8 mouse cellular contexts compared by ENCODE assay signal in the genomic region with DNA sequence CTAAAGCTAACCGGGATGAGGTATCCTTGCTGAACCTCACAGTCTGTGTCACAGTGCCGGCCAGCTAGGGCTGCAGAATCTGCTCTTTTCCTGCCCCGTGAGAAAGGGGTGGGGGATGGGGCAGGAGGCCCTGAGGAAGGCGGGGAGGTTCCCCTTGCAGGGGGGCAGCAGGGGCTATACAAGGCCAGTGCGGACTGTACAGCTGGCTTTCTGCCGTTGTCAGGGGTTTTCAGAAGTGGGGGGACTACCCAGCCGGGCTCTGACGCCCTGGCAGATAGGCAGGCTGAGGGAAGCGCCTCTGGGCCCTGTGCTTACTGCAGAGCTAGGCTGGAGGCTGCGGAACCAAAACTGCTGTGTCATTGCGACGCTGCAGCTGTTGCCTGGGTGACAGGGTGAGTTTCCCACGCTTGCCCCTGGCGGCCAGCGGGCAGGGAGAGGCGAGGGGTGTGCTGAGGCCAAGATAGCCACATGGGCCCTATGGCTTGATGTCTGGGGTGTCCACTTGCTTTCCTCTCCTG.
A peak's percentile ranks its signal among the peaks of the same experiment; 100 is the strongest.
DNase-seq lines count a peak whose midpoint lies in the region; ATAC-seq and TF ChIP-seq lines count a peak whose summit lies in the region.

No protein-coding gene starts in this region.

- H3K4me2 ChIP-seq in heart, embryonic 11.5 days: peak overlapping the region; percentile 42
- H3K4me2 ChIP-seq in kidney, embryonic 16.5 days (replicated peaks; ENCODE audit: low read depth, low read length): peak overlapping the region; percentile 35
- H3K4me2 ChIP-seq in midbrain, postnatal 0 days (ENCODE audit: low read depth, low read length, poor library complexity, severe bottlenecking): peak overlapping the region; percentile 33; the same call in 1 of the 2 replicates

- peak overlapping the region; percentile 4 for H3K4me3 ChIP-seq in erythroblast, embryonic 14.5 days (replicated peaks)
- H3K4me3 ChIP-seq in heart, embryonic 11.5 days (ENCODE audit: low read depth, low read length): no peak overlapping the region
- 0 out of 2 replicates have a peak overlapping the region, but pooled peaks have one; percentile 3 for H3K4me3 ChIP-seq in kidney, embryonic 16.5 days (ENCODE audit: low read length)
- H3K4me3 ChIP-seq in midbrain, postnatal 0 days (ENCODE audit: low read depth, low read length): no peak overlapping the region

- ATAC-seq in heart, embryonic 11.5 days (replicated peaks; ENCODE audit: insufficient number of reproducible peaks, low FRiP score, low TSS enrichment): peak; percentile 76
- peak; percentile 52 for ATAC-seq in kidney, embryonic 16.5 days (ENCODE audit: low FRiP score, low TSS enrichment)
- peak; percentile 79 for ATAC-seq in midbrain, postnatal 0 days (ENCODE audit: low FRiP score)

- peaks cover 30% of the 10 kb centered on the region for H3K4me1 ChIP-seq in erythroblast, embryonic 14.5 days (ENCODE audit: control insufficient read depth)
- peaks cover 25% of the 10 kb centered on the region for H3K4me1 ChIP-seq in heart, embryonic 11.5 days (ENCODE audit: control insufficient read depth, insufficient read depth, low read length)
- H3K4me1 ChIP-seq in kidney, embryonic 16.5 days (ENCODE audit: insufficient read depth, low read length): peaks cover 43% of the 10 kb centered on the region
- peaks cover 16% of the 10 kb centered on the region for H3K4me1 ChIP-seq in midbrain, postnatal 0 days (ENCODE audit: insufficient read depth, low read length)

- DNase-seq in 3134 (ENCODE audit: extremely low read depth, insufficient read length, low spot score): peak; percentile 89
- peak; percentile 52 to 65 for DNase-seq in adrenal gland, postnatal 4 days (ENCODE audit: low spot score in 2 of 2)
- DNase-seq in liver: peak; percentile 89
- DNase-seq in midbrain, postnatal 0 days (ENCODE audit: low spot score): peak; percentile 89
- DNase-seq in spleen, postnatal 10 days (ENCODE audit: low spot score in 2 of 2): peak; percentile 63 to 84

- H3K27ac ChIP-seq in heart, embryonic 11.5 days (ENCODE audit: low read depth, low read length): peak overlapping the region; percentile 51; the same call in 1 of the 2 replicates
- peak overlapping the region; percentile 64 for H3K27ac ChIP-seq in kidney, embryonic 16.5 days (ENCODE audit: low read length)
- H3K27ac ChIP-seq in midbrain, postnatal 0 days (ENCODE audit: low read depth, low read length): peak overlapping the region; percentile 63

- no peaks in the 10 kb centered on the region for H3K9me3 ChIP-seq in erythroblast, embryonic 14.5 days (ENCODE audit: control insufficient read depth, low read length)
- no peaks in the 10 kb centered on the region for H3K9me3 ChIP-seq in heart, embryonic 11.5 days (replicated peaks; ENCODE audit: control insufficient read depth, low read length)
- no peaks in the 10 kb centered on the region for H3K9me3 ChIP-seq in kidney, embryonic 16.5 days (ENCODE audit: low read length)
- H3K9me3 ChIP-seq in midbrain, postnatal 0 days (ENCODE audit: low read length): no peaks in the 10 kb centered on the region

- no peaks in the 10 kb centered on the region for H3K27me3 ChIP-seq in erythroblast, embryonic 14.5 days (ENCODE audit: control insufficient read depth)
- peaks cover 29% of the 10 kb centered on the region for H3K27me3 ChIP-seq in heart, embryonic 11.5 days (ENCODE audit: control insufficient read depth, insufficient read depth, low read length)
- H3K27me3 ChIP-seq in kidney, embryonic 16.5 days (ENCODE audit: insufficient read depth, low read length): no peaks in the 10 kb centered on the region
- no peaks in the 10 kb centered on the region for H3K27me3 ChIP-seq in midbrain, postnatal 0 days (ENCODE audit: insufficient read depth, low read length)

- no peak overlapping the region for H3K9ac ChIP-seq in heart, embryonic 11.5 days (ENCODE audit: low read depth, low read length)
- H3K9ac ChIP-seq in kidney, embryonic 16.5 days (replicated peaks; ENCODE audit: low read length): peak overlapping the region; percentile 18
- H3K9ac ChIP-seq in midbrain, postnatal 0 days (replicated peaks; ENCODE audit: low read length, poor library complexity, severe bottlenecking): peak overlapping the region; percentile 34; the same call in 1 of the 2 replicates

- WGBS in heart, embryonic 11.5 days (ENCODE audit: insufficient replicate concordance): 4% methylated on average over 16 of the region's 16 CpGs
- 6% methylated on average over 16 of the region's 16 CpGs for WGBS in kidney, embryonic 16.5 days
- 3% methylated on average over 16 of the region's 16 CpGs for WGBS in midbrain, postnatal 0 days

- TF ChIP-seq CTCF in midbrain, postnatal 0 days (IDR thresholded peaks at IDR 0.05): peak; percentile 63

- H3K36me3 ChIP-seq in erythroblast, embryonic 14.5 days (ENCODE audit: control insufficient read depth): peaks cover 45% of the 10 kb centered on the region
- peaks cover 4% of the 10 kb centered on the region for H3K36me3 ChIP-seq in heart, embryonic 11.5 days (ENCODE audit: control insufficient read depth, insufficient read depth, low read length)
- peaks cover 15% of the 10 kb centered on the region for H3K36me3 ChIP-seq in kidney, embryonic 16.5 days (ENCODE audit: insufficient read depth, low read length)
- H3K36me3 ChIP-seq in midbrain, postnatal 0 days (ENCODE audit: insufficient read depth, low read length): no peaks in the 10 kb centered on the region; the same call in 1 of the 2 replicates

Comparison
In these comparisons a context has a peak if more than half of its experiments do, and no peak if none do; other contexts are left out.
1. H3K4me3 ChIP-seq: peak in erythroblast, embryonic 14.5 days (single experiment) and kidney, embryonic 16.5 days (single experiment); none in heart, embryonic 11.5 days (single experiment) and midbrain, postnatal 0 days (single experiment).
2. Peak in every context shown above with its lines, with median percentiles within 50 percentile points of each other: DNase-seq, ATAC-seq, H3K27ac ChIP-seq and H3K4me2 ChIP-seq.